Mouse (Mus musculus): ENCODE data around the gene Slc41a2. TPM values are rescaled to one million over a fixed set of nuclear protein-coding genes. Genes with fewer than 3 reads are reported as not detected.

Gene Slc41a2
- polyA plus RNA-seq, 2 experiments = 1.7 to 2.3 TPM

GRCm38 (mm10) chr10:83266731-83267130 is 71.0 kb downstream of the Slc41a2 start:
- H3K9me3 ChIP-seq (ENCODE audit: control insufficient read depth, low read length) = no peaks in the 10 kb centered on the region
- WGBS = 54% methylated on average over 13 of the region's 13 CpGs
- ATAC-seq (ENCODE audit: low FRiP score, low read depth) (no peak), DNase-seq (ENCODE audit: low spot score) (no peak)
- no peaks in the 10 kb centered on the region for H3K36me3 ChIP-seq (ENCODE audit: control insufficient read depth, insufficient read depth, low read length)
- no peak overlapping the region for H3K4me3 ChIP-seq (replicated peaks; ENCODE audit: low read length)
- TF ChIP-seq POLR2A (IDR thresholded peaks at IDR 0.05; ENCODE audit: borderline replicate concordance, extremely low read depth, insufficient read depth, insufficient read length) = no peak
- H3K4me2 ChIP-seq (replicated peaks; ENCODE audit: low read depth, low read length, severe bottlenecking) = no peak overlapping the region
- H3K27me3 ChIP-seq (ENCODE audit: control insufficient read depth, insufficient read depth, low read length) = no peaks in the 10 kb centered on the region
- H3K9ac ChIP-seq (ENCODE audit: low read depth, low read length, severe bottlenecking) = no peak overlapping the region
- H3K27ac ChIP-seq (replicated peaks; ENCODE audit: low read depth, low read length) = no peak overlapping the region
- H3K4me1 ChIP-seq (ENCODE audit: control insufficient read depth, insufficient read depth, low read length) = no peaks in the 10 kb centered on the region

GRCm38 (mm10) chr10:83266241-83266640 is 71.4 kb downstream of the Slc41a2 start:
- no peak for ATAC-seq (ENCODE audit: low FRiP score, low read depth)
- H3K4me1 ChIP-seq (ENCODE audit: control insufficient read depth, insufficient read depth, low read length) = no peaks in the 10 kb centered on the region
- WGBS = 88% methylated on average over 5 of the region's 5 CpGs
- H3K27ac ChIP-seq (replicated peaks; ENCODE audit: low read depth, low read length) = no peak overlapping the region
- no peak overlapping the region for H3K4me3 ChIP-seq (replicated peaks; ENCODE audit: low read length)
- H3K9ac ChIP-seq (ENCODE audit: low read depth, low read length, severe bottlenecking) = no peak overlapping the region
- no peaks in the 10 kb centered on the region for H3K36me3 ChIP-seq (ENCODE audit: control insufficient read depth, insufficient read depth, low read length)
- no peak for DNase-seq (ENCODE audit: low spot score)
- no peaks in the 10 kb centered on the region for H3K27me3 ChIP-seq (ENCODE audit: control insufficient read depth, insufficient read depth, low read length)
- TF ChIP-seq POLR2A (IDR thresholded peaks at IDR 0.05; ENCODE audit: borderline replicate concordance, extremely low read depth, insufficient read depth, insufficient read length) = no peak
- no peaks in the 10 kb centered on the region for H3K9me3 ChIP-seq (ENCODE audit: control insufficient read depth, low read length)
- no peak overlapping the region for H3K4me2 ChIP-seq (replicated peaks; ENCODE audit: low read depth, low read length, severe bottlenecking)

- 60% methylated on average over 8 of the region's 8 CpGs for WGBS
- Histone ChIP-seq H3K4me1 (ENCODE audit: control insufficient read depth, insufficient read depth, low read length) (no peaks in the 10 kb centered on the region), H3K4me2 (replicated peaks; ENCODE audit: low read depth, low read length, severe bottlenecking) (no peak overlapping the region), H3K36me3 (ENCODE audit: control insufficient read depth, insufficient read depth, low read length) (no peaks in the 10 kb centered on the region), H3K9me3 (ENCODE audit: control insufficient read depth, low read length) (no peaks in the 10 kb centered on the region), H3K27me3 (ENCODE audit: control insufficient read depth, insufficient read depth, low read length) (no peaks in the 10 kb centered on the region), H3K9ac (ENCODE audit: low read depth, low read length, severe bottlenecking) (no peak overlapping the region), H3K4me3 (replicated peaks; ENCODE audit: low read length) (no peak overlapping the region), H3K27ac (replicated peaks; ENCODE audit: low read depth, low read length) (no peak overlapping the region)
- TF ChIP-seq POLR2A (IDR thresholded peaks at IDR 0.05; ENCODE audit: borderline replicate concordance, extremely low read depth, insufficient read depth, insufficient read length) = no peak
- ATAC-seq (ENCODE audit: low FRiP score, low read depth) (no peak), DNase-seq (ENCODE audit: low spot score) (no peak)
These were observed 73.0 kb downstream of the Slc41a2 start for GRCm38 (mm10) chr10:83264680-83265079.

GRCm38 (mm10) chr10:83264056-83264455 is 73.6 kb downstream of the Slc41a2 start:
- 53% methylated on average over 2 of the region's 2 CpGs for WGBS
- no peaks in the 10 kb centered on the region for H3K4me1 ChIP-seq (ENCODE audit: control insufficient read depth, insufficient read depth, low read length)
- no peak for DNase-seq (ENCODE audit: low spot score)
- no peaks in the 10 kb centered on the region for H3K27me3 ChIP-seq (ENCODE audit: control insufficient read depth, insufficient read depth, low read length)
- no peak overlapping the region for H3K4me2 ChIP-seq (replicated peaks; ENCODE audit: low read depth, low read length, severe bottlenecking)
- H3K36me3 ChIP-seq (ENCODE audit: control insufficient read depth, insufficient read depth, low read length) = no peaks in the 10 kb centered on the region
- no peak overlapping the region for H3K4me3 ChIP-seq (replicated peaks; ENCODE audit: low read length)
- no peak for TF ChIP-seq POLR2A (IDR thresholded peaks at IDR 0.05; ENCODE audit: borderline replicate concordance, extremely low read depth, insufficient read depth, insufficient read length)
- H3K9ac ChIP-seq (ENCODE audit: low read depth, low read length, severe bottlenecking) = no peak overlapping the region
- ATAC-seq (ENCODE audit: low FRiP score, low read depth) = no peak
- no peaks in the 10 kb centered on the region for H3K9me3 ChIP-seq (ENCODE audit: control insufficient read depth, low read length)
- H3K27ac ChIP-seq (replicated peaks; ENCODE audit: low read depth, low read length) = no peak overlapping the region

- no peak for TF ChIP-seq POLR2A (IDR thresholded peaks at IDR 0.05; ENCODE audit: borderline replicate concordance, extremely low read depth, insufficient read depth, insufficient read length)
- no peaks in the 10 kb centered on the region for H3K9me3 ChIP-seq (ENCODE audit: control insufficient read depth, low read length)
- H3K4me2 ChIP-seq (replicated peaks; ENCODE audit: low read depth, low read length, severe bottlenecking) = no peak overlapping the region
- DNase-seq (ENCODE audit: low spot score) = no peak
- H3K9ac ChIP-seq (ENCODE audit: low read depth, low read length, severe bottlenecking) = no peak overlapping the region
- H3K36me3 ChIP-seq (ENCODE audit: control insufficient read depth, insufficient read depth, low read length) = no peaks in the 10 kb centered on the region
- H3K4me3 ChIP-seq (replicated peaks; ENCODE audit: low read length) = no peak overlapping the region
- H3K27me3 ChIP-seq (ENCODE audit: control insufficient read depth, insufficient read depth, low read length) = no peaks in the 10 kb centered on the region
- WGBS = 67% methylated on average over 4 of the region's 4 CpGs
- H3K4me1 ChIP-seq (ENCODE audit: control insufficient read depth, insufficient read depth, low read length) = no peaks in the 10 kb centered on the region
- no peak overlapping the region for H3K27ac ChIP-seq (replicated peaks; ENCODE audit: low read depth, low read length)
- ATAC-seq (ENCODE audit: low FRiP score, low read depth) = no peak
These were observed 76.4 kb downstream of the Slc41a2 start for GRCm38 (mm10) chr10:83261264-83261663.

- Histone ChIP-seq H3K4me1 (ENCODE audit: control insufficient read depth, insufficient read depth, low read length) (no peaks in the 10 kb centered on the region), H3K9ac (ENCODE audit: low read depth, low read length, severe bottlenecking) (no peak overlapping the region), H3K36me3 (ENCODE audit: control insufficient read depth, insufficient read depth, low read length) (no peaks in the 10 kb centered on the region), H3K4me2 (replicated peaks; ENCODE audit: low read depth, low read length, severe bottlenecking) (no peak overlapping the region), H3K4me3 (replicated peaks; ENCODE audit: low read length) (no peak overlapping the region), H3K27me3 (ENCODE audit: control insufficient read depth, insufficient read depth, low read length) (no peaks in the 10 kb centered on the region), H3K9me3 (ENCODE audit: control insufficient read depth, low read length) (no peaks in the 10 kb centered on the region), H3K27ac (replicated peaks; ENCODE audit: low read depth, low read length) (no peak overlapping the region)
- no peak for TF ChIP-seq POLR2A (IDR thresholded peaks at IDR 0.05; ENCODE audit: borderline replicate concordance, extremely low read depth, insufficient read depth, insufficient read length)
- 65% methylated on average over 8 of the region's 8 CpGs for WGBS
- ATAC-seq (ENCODE audit: low FRiP score, low read depth) (no peak), DNase-seq (ENCODE audit: low spot score) (no peak)
These were observed 86.3 kb downstream of the Slc41a2 start for GRCm38 (mm10) chr10:83251377-83251776.
